Mouse (Mus musculus) effector memory CD4-positive, alpha-beta T cell, adult 5 months (primary cell): Measurements from ENCODE around the gene Hoxd10. TPM values are rescaled to one million over a fixed set of nuclear protein-coding genes. Genes with fewer than 3 reads are reported as not detected.

Experiments
- polyA plus RNA-seq: library from polyadenylated mRNA; unstranded; fragments of 100-300 nt; shearing (Covaris generic); gene quantifications from one replicate; pipeline ENCODE4 v1.2.1, GENCODE M21; 2017

Gene Hoxd10
- not detected for polyA plus RNA-seq

DNA sequence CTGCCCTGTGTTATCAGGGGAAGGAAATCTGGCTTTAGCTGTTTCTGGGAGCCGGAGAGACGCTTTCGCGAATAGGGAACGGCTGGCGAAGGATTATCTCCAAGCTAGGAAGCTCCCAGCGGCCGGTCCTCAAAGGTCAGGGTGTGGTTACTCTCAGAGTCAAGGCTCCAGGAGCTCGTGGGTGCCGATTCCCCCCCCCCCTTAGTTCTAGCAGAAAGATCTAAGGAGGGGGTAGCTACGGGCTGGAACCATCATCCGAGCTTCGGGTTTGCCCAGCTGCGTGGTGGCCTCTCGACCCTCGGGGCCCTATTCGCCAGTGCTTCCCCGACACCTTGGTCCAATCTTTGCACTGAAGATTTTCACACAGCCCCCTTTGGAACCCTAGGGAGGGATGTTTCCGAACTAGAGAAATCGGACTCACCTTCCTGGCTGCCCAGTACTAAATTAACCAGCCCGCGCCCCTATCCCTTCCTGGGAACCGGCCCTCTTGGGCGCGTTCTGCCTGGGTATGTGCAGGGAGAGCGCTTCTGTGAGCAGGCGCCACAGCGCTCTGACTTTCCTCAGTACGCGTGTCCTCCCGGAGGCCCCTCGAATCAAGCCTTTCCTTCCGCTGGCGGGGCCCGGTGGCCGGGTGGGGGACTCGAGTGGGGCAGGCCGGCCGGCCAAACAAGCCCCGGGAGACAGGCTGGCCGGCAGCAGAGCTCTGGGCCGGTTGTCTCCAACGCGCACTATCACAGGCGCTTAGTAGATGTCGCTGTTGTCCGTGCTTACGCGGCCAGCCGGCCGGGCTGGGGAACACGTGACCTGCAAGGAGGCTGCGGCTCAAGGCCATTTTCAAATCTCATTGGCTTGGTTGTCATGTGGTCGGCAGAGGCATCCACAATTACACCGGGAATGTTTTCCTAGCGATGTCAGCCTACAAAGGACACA lies at the start of gene Hoxd10:
Hoxd10 (plus strand) TSS at position 903 of the 930 bp plus-strand sequence.

DNA sequence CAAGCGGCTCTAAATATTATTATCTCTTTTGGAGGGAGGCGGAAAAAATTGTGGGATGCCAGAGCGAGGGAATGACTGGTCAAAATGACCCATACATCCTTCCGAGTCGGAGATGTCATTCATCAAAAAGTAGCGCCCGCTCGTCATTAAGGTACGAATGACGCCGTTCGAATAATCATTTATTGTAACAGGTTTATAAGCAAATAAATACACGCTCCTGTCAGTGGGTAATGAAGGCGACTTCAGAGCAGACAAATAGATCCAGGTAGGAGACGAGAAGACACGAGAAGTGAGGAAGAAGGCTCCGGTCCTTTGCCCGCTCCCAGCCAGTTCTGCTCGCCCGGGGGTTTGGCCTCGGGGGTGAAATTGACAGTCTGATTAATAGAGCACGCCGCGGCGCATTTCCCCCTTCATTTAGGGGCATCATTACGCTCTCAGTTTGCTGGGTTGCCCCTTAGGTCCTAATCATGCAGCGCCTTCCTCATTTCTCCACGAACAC lies 32.2 kb upstream of the Hoxd10 start, which contains the start of gene Evx2:
Evx2 (minus strand) TSS at position 51 of the 499 bp plus-strand sequence.

DNA sequence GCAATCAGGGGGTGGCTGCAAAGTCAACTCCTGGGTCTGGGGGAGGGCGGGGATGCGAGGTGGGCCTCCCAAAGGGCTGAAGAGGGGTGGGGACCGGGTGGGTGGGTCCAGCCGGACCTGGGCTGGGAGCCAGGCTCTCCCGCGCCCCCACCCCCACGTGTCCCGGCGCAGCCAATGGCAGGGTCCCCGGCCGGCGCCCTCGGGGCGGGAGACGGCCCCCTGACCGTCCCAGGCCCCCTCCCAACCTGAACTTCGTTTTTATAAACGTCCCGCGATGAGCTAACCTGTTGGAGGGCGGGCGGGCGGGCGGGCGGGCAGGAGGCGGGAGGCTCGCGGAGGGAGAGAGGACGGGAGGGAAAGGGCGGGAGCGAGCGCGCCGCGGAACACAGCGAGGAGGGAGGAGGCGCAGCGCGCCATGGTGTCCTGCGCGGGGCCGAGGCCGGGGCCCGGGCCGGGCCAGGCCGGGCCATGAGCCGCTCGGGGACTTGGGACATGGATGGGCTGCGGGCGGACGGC lies 23.8 kb upstream of the Hoxd10 start, which contains the start of gene Hoxd13:
Hoxd13 (plus strand) TSS at position 469 of the 516 bp plus-strand sequence.

DNA sequence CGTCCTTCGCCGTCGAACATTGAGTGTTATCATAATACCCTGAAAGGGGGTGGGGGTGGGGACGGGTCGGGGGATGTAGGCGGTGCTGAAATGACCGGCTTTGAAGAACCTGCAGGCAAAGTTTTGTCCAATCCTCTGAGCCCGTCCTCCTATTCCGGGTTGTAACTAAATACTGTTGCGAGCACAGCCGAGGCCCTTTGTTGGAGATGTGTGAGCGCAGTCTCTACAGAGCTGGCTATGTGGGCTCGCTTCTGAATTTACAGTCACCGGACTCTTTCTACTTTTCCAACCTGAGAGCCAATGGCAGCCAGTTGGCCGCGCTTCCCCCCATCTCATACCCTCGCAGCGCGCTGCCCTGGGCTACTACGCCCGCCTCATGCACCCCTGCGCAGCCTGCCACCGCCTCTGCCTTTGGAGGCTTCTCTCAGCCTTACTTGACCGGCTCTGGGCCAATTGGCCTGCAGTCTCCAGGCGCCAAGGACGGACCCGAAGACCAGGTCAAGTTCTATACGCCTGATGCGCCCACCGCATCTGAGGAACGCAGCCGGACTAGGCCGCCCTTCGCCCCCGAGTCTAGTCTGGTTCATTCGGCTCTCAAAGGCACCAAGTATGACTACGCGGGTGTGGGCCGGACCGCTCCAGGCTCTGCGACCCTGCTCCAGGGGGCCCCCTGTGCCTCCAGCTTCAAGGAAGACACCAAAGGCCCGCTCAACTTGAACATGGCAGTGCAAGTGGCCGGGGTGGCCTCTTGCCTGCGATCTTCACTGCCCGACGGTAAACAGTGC lies 16.7 kb upstream of the Hoxd10 start, which contains the start of gene Hoxd12:
Hoxd12 (plus strand) TSS at position 133 of the 785 bp plus-strand sequence.

DNA sequence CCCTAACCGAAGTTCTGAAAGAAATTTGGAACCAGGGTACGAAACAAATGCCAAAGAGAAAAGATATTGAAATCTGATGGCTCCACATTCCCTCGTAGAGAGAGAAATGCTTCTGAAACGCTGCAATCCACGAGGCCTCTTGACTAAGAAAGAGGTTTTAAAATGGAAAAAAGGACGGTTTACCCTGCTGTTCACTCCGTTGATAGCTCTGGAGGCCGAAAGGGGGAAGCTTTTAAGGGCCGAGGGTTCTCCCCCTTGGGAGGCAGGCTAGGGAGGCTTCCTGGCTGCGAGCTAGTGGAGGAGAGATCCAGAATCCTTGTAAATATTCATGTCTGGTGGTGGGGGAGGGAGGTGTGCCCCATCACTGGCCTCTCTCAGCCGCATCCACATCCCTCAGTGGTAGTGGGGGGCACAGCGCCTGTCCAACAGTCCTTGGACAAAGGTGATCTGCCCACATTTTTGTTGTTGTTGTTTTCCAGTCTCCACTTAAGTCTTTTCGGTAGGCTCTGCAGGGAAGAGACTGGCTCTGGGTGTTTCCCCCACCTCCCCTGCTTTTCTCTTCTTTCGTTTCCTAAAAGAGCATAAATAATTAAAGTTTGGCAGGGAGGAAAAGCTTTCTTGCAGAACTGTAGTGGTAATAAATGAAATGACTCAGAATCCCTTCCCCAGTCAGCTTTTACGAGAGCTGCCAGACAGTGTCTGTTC lies 12.7 kb upstream of the Hoxd10 start, which contains the start of gene Hoxd11:
Hoxd11 (plus strand) TSS at position 667 of the 705 bp plus-strand sequence.

DNA sequence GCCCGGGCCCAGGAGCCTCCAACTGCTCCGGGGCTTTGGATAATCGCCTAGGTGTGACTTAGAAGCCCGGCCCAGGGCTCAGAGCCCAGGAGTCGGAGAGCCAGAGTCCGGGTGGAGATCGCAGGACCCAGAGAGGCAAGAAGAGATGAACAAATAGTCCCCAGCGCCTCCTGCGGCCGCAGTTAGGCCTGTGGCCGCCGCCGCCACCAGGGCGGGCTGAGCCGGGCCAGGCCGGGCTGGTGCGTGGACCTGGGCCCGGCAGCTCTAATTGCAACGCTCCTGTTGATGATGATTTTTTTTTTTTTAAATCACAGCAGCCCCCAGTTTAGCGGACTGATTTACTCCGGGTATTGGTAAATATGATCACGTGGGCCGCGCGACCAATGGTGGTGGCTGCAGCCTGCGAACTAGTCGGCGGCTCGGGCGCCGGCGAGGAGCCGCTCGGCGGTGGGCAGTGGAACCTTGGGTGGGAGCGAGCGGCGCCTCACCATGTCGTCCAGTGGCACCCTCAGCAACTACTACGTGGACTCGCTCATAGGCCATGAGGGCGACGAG lies 5.9 kb downstream of the Hoxd10 start, which contains the start of gene Hoxd9:
Hoxd9 (plus strand) TSS at position 161 of the 555 bp plus-strand sequence.

DNA sequence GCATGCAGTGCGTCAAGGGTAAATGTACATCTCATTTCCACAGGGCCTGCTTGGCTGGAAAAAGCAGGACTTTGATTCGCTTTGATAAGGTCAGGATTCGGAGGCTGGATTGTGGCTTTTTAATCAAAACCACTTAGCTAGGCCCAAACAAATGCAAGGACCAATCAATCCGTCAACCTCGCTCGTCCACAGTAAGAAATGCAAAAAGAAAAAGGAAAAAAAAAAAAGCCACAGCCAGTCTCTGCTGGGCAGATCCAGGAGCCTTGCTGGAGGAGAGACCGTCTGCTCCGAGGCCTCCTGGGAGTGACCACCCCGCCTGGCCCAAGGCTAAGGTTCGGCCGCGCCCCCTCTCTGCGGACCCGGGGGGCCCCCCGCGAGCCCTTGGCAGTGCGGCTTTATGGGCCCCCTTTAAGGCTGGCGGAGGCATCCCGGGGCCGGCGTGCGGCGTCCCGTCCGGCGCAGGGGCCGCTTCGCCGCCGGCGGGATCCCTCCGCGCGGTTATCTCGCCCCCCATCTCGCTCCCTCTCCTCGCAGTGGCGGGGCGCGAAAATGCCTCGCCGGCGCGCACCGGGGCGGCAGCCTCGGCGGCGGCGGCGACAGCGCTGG lies 12.8 kb downstream of the Hoxd10 start, which contains the start of gene Hoxd8:
Hoxd8 (plus strand) TSS at position 223 of the 606 bp plus-strand sequence.

DNA sequence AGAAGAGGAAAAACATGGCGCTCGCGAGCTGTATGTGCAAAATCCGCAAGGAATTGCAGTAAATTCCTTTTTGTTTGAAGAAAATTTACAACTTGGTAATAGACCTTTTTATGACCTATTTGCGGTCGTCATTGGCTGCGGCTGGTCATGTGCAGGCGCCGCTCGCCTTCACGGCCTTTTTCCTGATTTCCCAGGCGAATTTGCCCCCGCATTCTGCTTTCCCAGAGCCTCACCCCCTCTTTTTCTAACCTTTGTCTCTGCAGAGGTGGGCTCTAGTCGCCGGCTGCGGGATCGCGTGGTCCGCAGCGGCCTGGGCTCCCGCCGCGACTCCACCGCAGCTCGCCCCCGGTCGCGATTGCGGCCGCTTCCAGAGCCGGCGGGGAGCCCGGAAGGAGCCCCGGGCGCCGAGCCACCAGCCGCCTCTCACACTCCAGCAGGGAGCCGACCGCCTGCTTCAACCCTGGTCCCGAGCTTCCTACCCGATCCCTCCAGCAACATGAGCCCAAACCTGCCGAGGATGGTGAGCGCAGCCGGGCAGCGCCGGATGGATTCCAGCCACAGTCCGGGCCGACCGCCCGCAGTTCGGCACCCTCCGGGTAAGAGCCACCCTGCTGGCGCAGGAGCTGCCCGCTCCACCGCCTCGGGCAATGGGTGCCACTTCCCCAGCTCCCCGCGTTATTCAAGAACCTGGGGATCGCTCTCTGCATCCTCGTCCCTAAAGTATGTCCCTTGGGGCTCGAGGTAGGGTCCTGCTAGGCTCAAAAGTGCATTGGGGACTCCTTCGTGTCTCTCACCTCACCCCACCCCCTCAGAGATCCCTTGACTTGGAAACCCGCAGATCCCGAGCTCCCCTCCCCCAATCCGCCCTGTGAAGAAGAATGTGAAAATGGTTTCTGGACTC lies 20.2 kb downstream of the Hoxd10 start, which contains the start of the genes Hoxd3 and Hoxd4:
Hoxd3 (plus strand) TSS at position 207 of the 901 bp plus-strand sequence.
Hoxd4 (plus strand) TSS at position 209 of the 901 bp plus-strand sequence.

DNA sequence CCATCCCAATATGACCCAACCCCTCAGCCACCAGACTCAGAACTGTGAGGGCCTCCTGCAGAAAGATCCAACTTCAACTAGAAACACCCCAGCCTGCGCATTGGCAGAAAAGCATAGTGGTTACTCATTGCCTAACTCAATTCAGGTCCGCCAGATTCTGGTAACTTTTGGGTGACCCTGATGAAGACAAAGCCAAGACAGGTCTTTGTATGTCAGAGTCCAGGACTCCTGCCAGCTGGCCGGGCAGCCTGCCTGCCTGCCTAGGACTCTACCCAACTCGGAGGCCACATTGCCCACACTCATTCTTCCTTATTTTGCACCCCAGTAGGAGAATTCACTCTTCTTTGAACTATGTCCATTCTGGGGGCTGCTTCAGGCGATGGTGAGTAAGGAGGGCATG lies 34.8 kb downstream of the Hoxd10 start, which contains the start of gene Gm28230:
Gm28230 (plus strand) TSS at position 178 of the 400 bp plus-strand sequence.

Other genes with a start within 250 kb of the Hoxd10 start
- 26.6 TPM for gene Lnpk, start 112.5 kb upstream of the Hoxd10 start, polyA plus RNA-seq
- gene Evx2, start 32.4 kb upstream of the Hoxd10 start, polyA plus RNA-seq, result not detected
- gene Hoxd13, start 23.6 kb upstream of the Hoxd10 start, polyA plus RNA-seq, result not detected
- gene Hoxd12, start 16.9 kb upstream of the Hoxd10 start, polyA plus RNA-seq, result not detected
- not detected for gene Hoxd11, start 12.4 kb upstream of the Hoxd10 start, polyA plus RNA-seq
- gene Hoxd9, start 5.8 kb downstream of the Hoxd10 start, polyA plus RNA-seq, result not detected
- gene Hoxd8, start 12.7 kb downstream of the Hoxd10 start, polyA plus RNA-seq, result not detected
- not detected for gene Hoxd3, start 20.0 kb downstream of the Hoxd10 start, polyA plus RNA-seq
- not detected for gene Hoxd4, start 20.0 kb downstream of the Hoxd10 start, polyA plus RNA-seq
- gene Gm28230, start 34.8 kb downstream of the Hoxd10 start, polyA plus RNA-seq, result not detected
- not detected for gene Hoxd1, start 71.1 kb downstream of the Hoxd10 start, polyA plus RNA-seq
- 32.2 TPM for gene Mtx2, start 133.9 kb downstream of the Hoxd10 start, polyA plus RNA-seq